Mouse (Mus musculus): ENCODE data around the gene Btbd18. TPM values are rescaled to one million over a fixed set of nuclear protein-coding genes. Genes with fewer than 3 reads are reported as not detected.

Btbd18 gene
- polyA plus RNA-seq, 1 experiment from 2014 or later: 0.10 TPM

DNA sequence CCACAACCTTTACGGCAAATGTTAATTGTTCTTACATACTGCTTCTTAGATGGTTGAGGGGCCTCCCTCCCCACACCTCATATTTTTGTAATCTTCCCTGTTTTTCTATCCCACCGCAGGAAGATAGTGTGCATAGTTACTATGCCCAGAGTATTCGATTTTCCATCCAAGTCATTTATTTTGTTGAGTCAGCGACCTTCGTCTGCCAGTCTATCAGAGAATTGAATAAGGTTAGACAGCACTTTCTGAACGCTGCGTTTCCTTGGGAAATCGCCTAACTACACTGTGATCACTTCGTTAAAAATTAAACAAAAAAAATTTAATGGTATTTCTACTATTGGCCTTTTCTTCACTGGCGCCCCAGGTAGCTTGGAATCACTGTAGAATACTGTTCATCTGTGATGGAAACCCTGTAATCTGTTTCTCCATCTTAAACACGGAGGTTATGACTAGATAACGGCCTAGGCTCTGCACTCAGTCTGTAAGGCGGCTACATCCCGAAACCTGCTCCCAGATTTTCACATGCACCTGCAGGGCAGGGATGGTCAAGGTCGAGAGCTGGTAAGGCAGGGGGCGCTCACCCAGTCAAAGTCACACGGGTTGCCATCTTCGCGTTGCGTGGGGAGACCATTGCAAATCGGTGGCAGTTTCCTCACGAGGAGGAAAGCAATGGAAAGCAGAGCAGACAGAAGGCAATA is 18.5 kb downstream of the Btbd18 start:
- Histone ChIP-seq H3K27me3 (no peaks in the 10 kb centered on the region), H3K9me3 (replicated peaks) (no peaks in the 10 kb centered on the region), H3K36me3 (peaks cover 37% of the 10 kb centered on the region), H3K27ac (peak overlapping the region; percentile 78), H3K4me2 (peak overlapping the region; percentile 71), H3K4me3 (peak overlapping the region; percentile 99), H3K9ac (peak overlapping the region; percentile 69), H3K4me1 (replicated peaks) (peaks cover 22% of the 10 kb centered on the region)
- WGBS: 6% methylated on average over 22 of the region's 22 CpGs
- peak; percentile 51 for ATAC-seq (replicated peaks; ENCODE audit: insufficient number of reproducible peaks, insufficient read depth, low FRiP score, low read depth)

DNA sequence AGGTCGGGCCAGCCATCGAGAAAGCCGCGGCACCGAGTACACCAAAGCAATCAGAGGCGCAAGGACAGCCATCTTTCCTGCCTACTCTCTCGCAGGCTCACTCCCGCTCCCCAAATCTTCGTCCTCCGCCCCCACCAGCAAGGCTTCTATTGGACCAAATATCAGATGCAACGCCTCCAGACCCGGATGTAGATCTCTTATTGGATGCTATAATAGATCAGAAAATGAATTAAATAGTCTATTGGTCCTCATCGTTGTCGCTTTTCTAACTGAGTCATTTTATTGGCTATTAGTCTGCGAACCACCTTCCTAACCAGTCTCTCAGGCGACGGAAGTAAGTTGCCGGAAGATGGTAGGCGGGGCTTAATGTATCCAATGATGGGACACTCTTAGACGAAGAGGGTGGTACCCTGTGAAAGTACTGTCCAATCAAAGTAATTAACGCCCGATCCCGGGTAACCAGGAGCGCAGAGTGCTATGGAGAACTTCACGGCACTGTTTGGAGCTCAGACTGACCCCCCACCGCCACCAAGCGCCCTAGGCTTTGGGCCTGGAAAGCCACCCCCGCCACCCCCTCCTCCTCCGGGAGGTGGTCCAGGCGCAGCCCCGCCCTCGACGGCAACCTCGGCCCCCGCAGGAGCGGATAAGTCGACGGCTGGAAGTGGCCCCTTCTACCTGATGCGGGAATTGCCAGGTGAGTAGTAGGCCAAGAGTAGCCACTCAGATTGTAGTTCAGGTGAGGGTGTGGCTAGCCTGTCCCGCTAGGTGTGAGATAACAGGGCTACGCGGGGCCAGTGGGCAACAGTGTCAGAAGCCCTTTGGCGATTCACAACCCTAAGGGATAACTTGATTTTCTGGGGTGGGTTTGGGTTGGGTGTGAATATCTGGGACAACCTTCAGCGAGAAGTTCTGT is 19.3 kb downstream of the Btbd18 start, which contains the start of the genes Gm28635 and Med19:
TSS of gene Gm28635 (minus strand) at position 74 of the 913 bp plus-strand sequence.
TSS of gene Med19 (plus strand) at position 435 of the 913 bp plus-strand sequence.
- WGBS: under 1% methylated on average over 44 of the region's 44 CpGs
- no peaks in the 10 kb centered on the region for H3K9me3 ChIP-seq (replicated peaks)

DNA sequence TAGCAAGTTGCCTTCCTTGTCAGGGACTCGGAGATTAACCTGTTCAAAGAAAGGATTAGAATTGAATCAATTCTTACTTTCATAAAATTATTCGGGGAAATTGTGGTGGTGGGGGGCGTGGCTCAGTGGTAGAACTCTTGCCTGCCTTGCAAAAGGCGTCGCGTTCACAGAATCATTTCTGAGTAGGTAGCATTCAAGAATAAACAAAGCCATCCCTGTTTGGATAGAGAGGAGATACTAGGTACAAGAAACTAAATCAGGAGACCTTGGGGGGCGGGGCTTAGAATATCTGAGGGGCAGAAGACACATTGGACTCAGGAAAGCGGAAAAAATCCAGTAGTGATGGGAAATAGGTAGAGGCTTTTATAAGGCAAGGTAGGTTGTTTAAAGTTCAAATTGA is 20.1 kb downstream of the Btbd18 start, which contains the start of gene Tmx2:
TSS of gene Tmx2 (minus strand) at position 125 of the 400 bp plus-strand sequence.
- H3K9ac ChIP-seq: peak within 1 kb of the TSS; percentile 91
- H3K4me2 ChIP-seq: peak within 1 kb of the TSS; percentile 85
- H3K4me3 ChIP-seq: peak within 1 kb of the TSS; percentile 99
- H3K27me3 ChIP-seq: no peaks in the 10 kb centered on the region
- ATAC-seq (replicated peaks; ENCODE audit: insufficient number of reproducible peaks, insufficient read depth, low FRiP score, low read depth): no peak
- H3K4me1 ChIP-seq (replicated peaks): peaks cover 27% of the 10 kb centered on the region
- H3K36me3 ChIP-seq: peaks cover 24% of the 10 kb centered on the region
- no peaks in the 10 kb centered on the region for H3K9me3 ChIP-seq (replicated peaks)
- 13% methylated on average over 8 of the region's 8 CpGs for WGBS
- H3K27ac ChIP-seq: peak within 1 kb of the TSS; percentile 78

More for the DNA sequence above, 19.3 kb downstream of the Btbd18 start, which contains the start of the genes Gm28635 and Med19:
- H3K27ac ChIP-seq: peak within 1 kb of the TSS; percentile 78
- H3K9ac ChIP-seq: peak within 1 kb of the TSS; percentile 91
- H3K4me1 ChIP-seq (replicated peaks): peaks cover 27% of the 10 kb centered on the region
- peak within 1 kb of the TSS; percentile 99 for H3K4me3 ChIP-seq
- no peaks in the 10 kb centered on the region for H3K27me3 ChIP-seq
- H3K4me2 ChIP-seq: peak within 1 kb of the TSS; percentile 85
- peak; percentile 99 for ATAC-seq (replicated peaks; ENCODE audit: insufficient number of reproducible peaks, insufficient read depth, low FRiP score, low read depth)
- peaks cover 29% of the 10 kb centered on the region for H3K36me3 ChIP-seq

DNA sequence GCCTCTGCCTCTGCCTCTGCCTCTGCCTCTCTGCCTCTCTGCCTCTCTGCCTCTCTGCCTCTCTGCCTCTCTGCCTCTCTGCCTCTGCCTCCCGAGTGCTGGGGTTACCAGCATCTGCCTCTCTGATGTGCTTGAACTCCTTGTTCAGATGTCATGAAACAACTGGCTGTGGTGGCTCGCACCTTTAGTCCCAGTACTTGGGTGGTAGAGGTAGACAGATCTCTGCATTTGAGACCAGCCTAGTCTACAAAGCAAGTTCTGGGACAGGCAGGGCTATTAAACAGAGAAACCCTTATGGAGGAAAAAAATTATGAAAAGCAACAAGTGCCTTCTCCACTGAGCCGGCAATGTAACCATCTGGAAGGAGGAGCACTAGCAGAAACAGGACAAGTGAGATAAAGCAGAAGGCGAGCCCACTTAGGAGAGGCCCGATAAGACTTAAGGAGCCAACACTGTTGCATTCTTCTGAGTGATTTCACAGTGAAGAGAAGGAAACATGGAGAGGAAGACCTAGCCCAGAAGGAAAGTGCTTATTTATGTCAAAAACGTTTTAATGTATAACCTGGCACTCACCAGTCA is 23.8 kb downstream of the Btbd18 start:
- Histone ChIP-seq H3K9ac (no peak overlapping the region), H3K4me2 (no peak overlapping the region), H3K4me3 (no peak overlapping the region), H3K27me3 (no peaks in the 10 kb centered on the region), H3K9me3 (replicated peaks) (no peaks in the 10 kb centered on the region), H3K4me1 (replicated peaks) (peaks cover 11% of the 10 kb centered on the region), H3K27ac (no peak overlapping the region; the same call in 1 of the 2 replicates), H3K36me3 (peaks cover 27% of the 10 kb centered on the region)
- WGBS: 30% methylated on average over 6 of the region's 6 CpGs
- ATAC-seq (replicated peaks; ENCODE audit: insufficient number of reproducible peaks, insufficient read depth, low FRiP score, low read depth): no peak

DNA sequence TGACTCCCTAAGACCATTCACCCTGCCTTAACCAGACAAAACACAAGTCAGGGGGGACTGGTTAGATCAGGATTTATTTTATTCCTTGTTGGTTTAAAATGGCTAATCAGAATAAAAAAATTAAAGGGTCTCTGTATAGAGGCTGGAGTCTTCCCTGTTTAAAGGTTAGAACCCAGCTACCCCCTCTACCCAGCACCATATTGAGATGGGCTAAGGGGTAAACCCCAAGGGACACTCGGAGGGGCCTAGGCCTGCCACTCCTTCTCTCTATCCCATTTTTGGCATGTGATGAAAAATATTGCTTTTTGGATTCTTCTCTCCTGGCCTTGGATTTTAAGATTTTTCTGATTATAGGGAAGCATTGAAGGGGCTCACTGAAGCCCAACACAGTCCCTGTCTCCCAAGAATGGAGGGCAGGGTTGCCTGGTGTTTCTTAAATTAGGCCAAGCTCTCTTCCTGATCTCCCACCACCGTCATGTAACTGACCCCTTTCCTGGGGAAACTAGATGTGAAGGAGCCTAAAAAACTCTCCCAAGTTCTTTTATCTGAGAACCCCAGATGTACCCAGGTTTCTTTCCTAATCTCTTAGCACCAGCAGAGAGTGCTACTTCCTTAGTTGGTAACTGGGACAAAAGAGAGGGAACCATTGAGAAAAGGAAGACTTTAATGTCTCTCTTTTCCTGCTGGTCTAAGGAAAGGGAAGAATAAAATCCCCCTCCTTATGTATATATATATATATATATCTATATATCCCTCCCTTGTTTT is 29.4 kb downstream of the Btbd18 start:
- Histone ChIP-seq H3K9me3 (replicated peaks) (no peaks in the 10 kb centered on the region), H3K27ac (no peak overlapping the region), H3K4me2 (no peak overlapping the region), H3K36me3 (peaks cover 77% of the 10 kb centered on the region), H3K9ac (no peak overlapping the region), H3K27me3 (no peaks in the 10 kb centered on the region), H3K4me3 (no peak overlapping the region), H3K4me1 (replicated peaks) (no peaks in the 10 kb centered on the region)
- no peak for ATAC-seq (replicated peaks; ENCODE audit: insufficient number of reproducible peaks, insufficient read depth, low FRiP score, low read depth)
- whole genome bisulfite sequencing: 73% methylated on average over 2 of the region's 2 CpGs

DNA sequence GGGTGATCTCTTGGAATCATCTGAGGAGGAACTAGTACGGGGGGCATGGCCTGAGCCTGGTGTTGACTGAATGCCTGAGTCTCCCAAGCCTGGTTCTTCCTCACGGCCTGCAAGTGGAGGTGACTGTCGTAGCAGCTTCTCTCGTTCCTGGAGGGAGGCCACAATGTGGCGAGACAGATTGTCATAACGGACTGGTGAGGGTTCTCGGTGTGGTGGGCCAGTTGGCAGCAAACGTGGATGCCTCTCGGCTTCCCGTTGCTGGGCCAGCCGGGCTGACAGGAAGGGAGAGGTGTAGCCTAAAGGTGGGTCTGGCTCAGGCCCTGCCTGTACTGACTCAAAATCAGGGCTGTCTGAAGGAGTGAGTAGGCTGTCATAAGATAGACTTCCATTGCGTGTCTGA is 31.2 kb downstream of the Btbd18 start:
- Histone ChIP-seq H3K27me3 (no peaks in the 10 kb centered on the region), H3K4me3 (no peak overlapping the region), H3K36me3 (peaks cover 89% of the 10 kb centered on the region), H3K27ac (no peak overlapping the region), H3K4me1 (replicated peaks) (no peaks in the 10 kb centered on the region), H3K9me3 (replicated peaks) (no peaks in the 10 kb centered on the region), H3K4me2 (no peak overlapping the region), H3K9ac (no peak overlapping the region)
- ATAC-seq (replicated peaks; ENCODE audit: insufficient number of reproducible peaks, insufficient read depth, low FRiP score, low read depth): no peak
- WGBS: 89% methylated on average over 12 of the region's 12 CpGs

DNA sequence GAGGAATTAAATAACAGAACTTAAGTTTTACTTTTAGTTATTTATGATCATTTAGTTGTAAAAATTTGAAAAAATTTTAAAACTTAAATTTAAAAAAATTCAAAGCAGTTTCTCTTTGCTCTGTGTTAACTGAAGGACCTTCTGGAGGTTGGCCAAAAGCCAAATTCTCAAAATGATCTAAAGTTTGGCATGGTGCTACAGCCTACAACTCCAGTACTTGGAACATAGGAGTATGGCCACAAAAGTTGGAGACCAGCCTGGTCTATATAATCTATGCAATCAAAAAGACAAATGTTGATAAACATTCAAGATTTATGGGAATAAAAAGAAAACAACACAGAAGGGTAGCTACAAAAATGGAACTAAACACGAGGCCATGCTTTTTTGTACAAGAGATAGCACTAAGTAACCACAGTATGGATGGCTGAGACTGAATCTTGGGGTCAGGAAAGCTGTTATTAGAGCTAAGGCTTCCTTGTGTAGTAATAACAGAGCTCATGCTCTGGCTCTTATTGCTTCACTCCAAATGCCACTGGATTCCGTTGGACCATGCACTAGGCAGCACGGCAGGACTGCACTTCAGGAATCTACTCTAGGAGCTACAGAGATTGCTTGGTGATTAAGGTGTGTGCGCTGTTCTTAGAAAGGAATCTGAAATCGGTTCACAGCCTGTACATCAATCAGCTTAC is 36.3 kb downstream of the Btbd18 start:
- no peaks in the 10 kb centered on the region for H3K4me1 ChIP-seq (replicated peaks)
- peaks cover 62% of the 10 kb centered on the region for H3K36me3 ChIP-seq
- 83% methylated on average over 5 of the region's 5 CpGs for WGBS
- H3K4me3 ChIP-seq: no peak overlapping the region
- no peaks in the 10 kb centered on the region for H3K27me3 ChIP-seq
- no peak overlapping the region for H3K9ac ChIP-seq
- ATAC-seq (replicated peaks; ENCODE audit: insufficient number of reproducible peaks, insufficient read depth, low FRiP score, low read depth): no peak
- H3K27ac ChIP-seq: no peak overlapping the region
- no peak overlapping the region for H3K4me2 ChIP-seq
- H3K9me3 ChIP-seq (replicated peaks): no peaks in the 10 kb centered on the region

DNA sequence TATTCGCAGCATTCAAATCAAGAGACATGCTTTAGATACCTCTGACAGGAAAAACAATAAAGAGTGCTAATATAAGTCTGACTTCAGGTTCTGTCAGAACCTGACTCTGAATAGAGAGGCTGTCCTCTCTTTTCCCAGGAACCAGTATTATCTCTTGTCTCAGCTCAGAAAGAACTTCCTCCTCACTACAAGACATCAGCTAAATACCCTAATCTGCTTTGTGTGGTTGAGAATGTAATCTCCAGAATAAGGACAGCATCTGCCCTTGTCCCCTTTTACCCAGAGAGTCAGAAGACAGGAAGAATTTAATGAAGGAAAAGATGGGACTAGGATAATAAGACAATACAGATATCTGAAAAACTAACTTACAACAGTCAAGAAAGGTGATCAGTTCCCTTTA is 44.6 kb downstream of the Btbd18 start:
- 85% methylated on average over 1 of the region's 1 CpGs for WGBS
- Histone ChIP-seq H3K4me1 (replicated peaks) (0 out of 2 replicates have a peak, but pooled peaks cover 2% of the 10 kb centered on the region), H3K9me3 (replicated peaks) (no peaks in the 10 kb centered on the region), H3K27me3 (no peaks in the 10 kb centered on the region), H3K36me3 (peaks cover 25% of the 10 kb centered on the region), H3K27ac (no peak overlapping the region), H3K4me3 (no peak overlapping the region), H3K9ac (no peak overlapping the region), H3K4me2 (no peak overlapping the region)
- ATAC-seq (replicated peaks; ENCODE audit: insufficient number of reproducible peaks, insufficient read depth, low FRiP score, low read depth): no peak

DNA sequence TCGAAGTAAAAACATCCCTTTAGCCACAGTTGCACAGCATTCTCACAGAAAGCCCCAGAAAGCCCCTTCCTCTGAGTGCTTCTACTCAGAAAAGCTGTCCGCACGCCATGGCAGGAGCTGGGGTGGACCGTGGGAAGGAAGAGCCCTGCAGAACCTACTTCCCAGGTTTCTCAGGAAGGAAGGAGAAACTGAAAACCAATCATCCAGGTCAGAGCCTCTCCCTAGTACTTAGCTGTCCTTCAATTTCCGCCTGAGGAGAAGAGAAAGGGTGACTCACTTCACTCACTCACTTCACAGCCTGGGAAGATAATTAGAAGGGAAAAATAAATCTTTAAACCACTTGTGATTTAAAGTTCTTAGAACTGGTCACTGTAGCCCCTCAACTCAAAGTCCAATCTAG is 45.5 kb downstream of the Btbd18 start:
- 0 out of 2 replicates have a peak, but pooled peaks cover 2% of the 10 kb centered on the region for H3K4me1 ChIP-seq (replicated peaks)
- peaks cover 25% of the 10 kb centered on the region for H3K36me3 ChIP-seq
- H3K4me3 ChIP-seq: no peak overlapping the region
- no peak for ATAC-seq (replicated peaks; ENCODE audit: insufficient number of reproducible peaks, insufficient read depth, low FRiP score, low read depth)
- no peak overlapping the region for H3K9ac ChIP-seq
- WGBS: 64% methylated on average over 5 of the region's 5 CpGs
- H3K4me2 ChIP-seq: no peak overlapping the region
- no peaks in the 10 kb centered on the region for H3K9me3 ChIP-seq (replicated peaks)
- H3K27me3 ChIP-seq: no peaks in the 10 kb centered on the region
- 0 out of 2 replicates have a peak overlapping the region, but pooled peaks have one; percentile 20 for H3K27ac ChIP-seq

DNA sequence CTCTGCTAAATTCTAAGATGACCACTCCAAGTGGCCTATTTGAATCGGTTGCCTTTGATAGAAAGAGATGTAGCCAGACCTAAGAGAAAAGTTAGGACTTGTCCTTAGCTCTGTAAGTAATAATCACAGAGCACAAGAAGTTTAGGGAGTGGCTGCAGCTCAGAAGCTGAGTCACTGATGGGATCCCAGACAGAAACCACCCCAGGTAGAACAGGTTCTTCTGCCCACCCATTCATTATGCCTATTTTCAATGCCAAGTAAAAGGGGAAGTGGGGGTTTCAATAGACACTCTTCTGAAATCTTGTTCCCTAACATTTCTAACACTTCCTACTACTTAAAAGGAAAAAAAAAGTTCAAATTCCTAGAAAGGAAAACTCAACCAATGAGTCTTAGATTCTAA is 46.4 kb downstream of the Btbd18 start:
- ATAC-seq (replicated peaks; ENCODE audit: insufficient number of reproducible peaks, insufficient read depth, low FRiP score, low read depth): no peak
- Histone ChIP-seq H3K9ac (no peak overlapping the region), H3K27me3 (no peaks in the 10 kb centered on the region), H3K4me3 (no peak overlapping the region), H3K4me2 (no peak overlapping the region), H3K36me3 (peaks cover 33% of the 10 kb centered on the region), H3K4me1 (replicated peaks) (0 out of 2 replicates have a peak, but pooled peaks cover 2% of the 10 kb centered on the region), H3K27ac (no peak overlapping the region), H3K9me3 (replicated peaks) (no peaks in the 10 kb centered on the region)
- 94% methylated on average over 1 of the region's 1 CpGs for WGBS
